Mouse (Mus musculus) CD4-positive, CD25-positive, alpha-beta regulatory T cell, adult 4 months (primary cell): Measurements from ENCODE around the gene Ube2g2. TPM values are rescaled to one million over a fixed set of nuclear protein-coding genes. Genes with fewer than 3 reads are reported as not detected.
"Not testable (repeated sequence)": the region's sequence is repeated elsewhere in the genome, so short reads cannot be mapped to it uniquely, and the experiment has no call there.

Experiments used
- ATAC-seq: one replicate; pipeline ENCODE4 v1.8.0; 2017
- polyA plus RNA-seq, 2 experiments: library from polyadenylated mRNA; unstranded; fragments of 100-300 nt; shearing (Covaris generic); gene quantifications; one replicate each; pipeline ENCODE4 v1.2.1; 2017

Gene Ube2g2
- polyA plus RNA-seq, 2 experiments from 2014 or later: 42.0 to 65.6 TPM

DNA sequence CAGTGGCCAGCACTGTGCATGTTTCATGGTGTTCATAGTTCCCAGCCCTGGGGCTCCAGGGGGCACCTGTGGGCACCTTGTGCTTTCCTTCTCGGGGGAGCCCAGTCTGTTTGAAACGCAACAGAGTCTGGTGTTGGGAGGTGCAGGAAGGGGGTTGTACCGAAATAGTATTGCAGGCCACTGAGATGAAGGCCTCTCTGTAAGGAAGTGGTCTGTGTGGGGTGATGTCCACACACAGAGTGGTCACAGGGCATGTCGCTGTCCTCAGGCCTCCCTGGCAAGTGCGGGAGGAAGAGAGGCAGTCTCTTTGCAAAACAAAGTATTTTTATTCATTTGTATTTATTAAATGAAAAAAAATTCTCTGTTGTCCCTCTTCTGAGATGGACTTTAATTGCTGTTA is 23.5 kb downstream of the Ube2g2 start:
- no peak for ATAC-seq

DNA sequence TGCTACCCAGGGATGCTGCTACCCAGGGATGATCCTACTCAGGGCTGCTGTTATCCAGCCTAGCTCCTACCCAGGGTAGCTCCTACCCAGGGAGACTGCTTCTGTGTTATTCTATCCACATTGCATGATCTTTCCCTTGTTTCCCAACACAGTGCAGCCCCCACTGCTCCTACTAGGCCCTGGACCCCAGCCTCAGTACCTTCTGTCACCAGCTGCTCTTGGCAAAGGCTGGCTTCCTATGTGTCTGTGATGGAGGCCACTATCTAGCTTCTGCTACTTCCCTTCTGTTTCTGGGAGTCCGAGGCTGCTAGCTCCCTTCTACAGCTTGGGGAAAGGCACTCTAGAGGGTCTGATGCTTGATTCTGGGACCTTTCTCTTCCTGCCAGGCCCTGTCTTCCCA is 25.4 kb downstream of the Ube2g2 start:
- ATAC-seq: no peak

- no peak for ATAC-seq
Measured at GRCm38 (mm10) chr10:77647901-77648300, 25.8 kb downstream of the Ube2g2 start.

DNA sequence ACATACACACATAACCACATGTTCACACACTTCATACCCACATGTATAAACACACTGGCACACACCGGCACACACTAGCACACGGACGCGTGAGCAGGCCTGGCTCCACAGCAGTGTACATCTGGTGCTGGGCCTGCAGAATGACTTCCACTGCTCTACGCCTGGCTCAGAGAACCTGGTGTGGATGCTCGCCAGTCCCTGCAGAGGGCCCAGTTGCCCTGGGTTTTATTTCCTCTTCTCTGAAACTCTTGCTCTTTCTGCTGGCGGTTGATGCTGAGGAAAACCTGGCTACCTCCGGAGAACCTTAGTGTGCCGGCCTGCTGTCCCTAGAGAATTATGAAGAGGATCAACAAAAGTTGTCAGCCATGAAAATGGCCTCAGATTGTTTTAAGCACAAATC is 30.0 kb downstream of the Ube2g2 start:
- no peak for ATAC-seq

DNA sequence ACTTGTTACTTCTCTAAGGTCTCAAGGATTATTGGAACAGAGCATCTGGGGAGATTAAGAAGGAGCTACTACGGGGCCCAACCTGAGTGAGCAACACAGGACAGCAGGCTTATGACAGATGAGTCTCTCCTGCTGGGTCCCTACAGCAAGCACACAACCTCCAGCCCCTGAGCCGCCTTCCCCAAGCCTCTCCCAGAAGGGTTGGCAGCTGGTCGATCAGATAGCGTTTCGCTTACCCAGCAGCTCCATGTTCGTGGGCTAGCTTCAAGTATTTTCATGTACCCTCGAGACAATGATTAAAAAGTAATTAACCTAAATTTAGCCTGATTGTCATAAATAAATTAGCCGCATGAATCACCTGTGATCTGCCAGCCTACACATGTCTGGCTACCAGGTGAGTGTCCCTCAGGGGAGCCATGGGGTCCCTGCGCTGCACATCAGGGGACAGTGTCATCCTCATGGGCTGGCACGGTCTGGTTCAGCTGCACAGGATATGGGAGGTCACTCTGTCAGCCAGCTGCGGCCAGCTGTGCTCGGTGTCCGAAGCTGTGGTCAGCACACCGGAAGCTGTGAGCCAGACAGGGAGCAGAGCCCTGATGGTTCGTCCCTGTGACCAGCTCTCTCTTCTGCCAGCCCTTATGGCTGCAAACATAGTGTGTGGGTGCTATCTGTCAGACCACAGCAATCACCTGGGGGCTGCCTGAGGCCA is 36.4 kb downstream of the Ube2g2 start:
- ATAC-seq: no peak

DNA sequence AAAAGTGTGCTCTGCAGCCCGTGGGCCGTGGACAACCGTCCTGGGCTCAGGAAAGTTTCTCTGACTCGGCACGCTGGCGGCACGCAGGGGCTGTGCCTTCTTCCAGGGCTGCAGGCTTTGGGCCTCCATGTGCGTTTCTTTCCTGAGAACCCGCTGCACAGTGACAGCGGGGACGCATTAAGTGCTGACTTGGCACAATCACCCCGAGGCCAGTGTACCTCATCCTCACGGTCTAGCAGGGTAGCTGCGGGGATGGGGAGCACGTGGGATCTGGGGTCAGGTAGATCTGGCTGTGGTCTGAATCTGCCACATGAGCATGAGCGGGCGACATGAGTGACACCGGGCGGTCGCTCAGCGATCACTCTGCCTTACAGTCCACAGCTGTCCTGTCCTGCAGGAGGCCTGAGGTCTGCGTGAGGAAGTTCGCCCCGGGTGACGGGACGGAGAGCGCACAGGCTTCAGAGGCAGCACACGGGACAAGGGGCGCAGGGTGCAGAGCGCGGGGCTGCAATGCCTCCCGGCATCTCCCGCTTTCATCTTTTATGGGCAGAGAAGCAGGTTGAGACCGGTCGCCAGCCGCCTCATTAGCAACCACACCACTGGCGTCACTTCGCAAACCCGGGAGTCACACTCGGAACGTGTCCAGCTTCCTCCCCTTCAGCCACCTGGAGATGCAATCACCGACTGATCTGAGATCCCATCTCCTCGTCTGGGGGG is 42.0 kb downstream of the Ube2g2 start:
- no peak for ATAC-seq

GRCm38 (mm10) chr10:77666342-77666741 is 44.3 kb downstream of the Ube2g2 start:
- ATAC-seq: no peak

DNA sequence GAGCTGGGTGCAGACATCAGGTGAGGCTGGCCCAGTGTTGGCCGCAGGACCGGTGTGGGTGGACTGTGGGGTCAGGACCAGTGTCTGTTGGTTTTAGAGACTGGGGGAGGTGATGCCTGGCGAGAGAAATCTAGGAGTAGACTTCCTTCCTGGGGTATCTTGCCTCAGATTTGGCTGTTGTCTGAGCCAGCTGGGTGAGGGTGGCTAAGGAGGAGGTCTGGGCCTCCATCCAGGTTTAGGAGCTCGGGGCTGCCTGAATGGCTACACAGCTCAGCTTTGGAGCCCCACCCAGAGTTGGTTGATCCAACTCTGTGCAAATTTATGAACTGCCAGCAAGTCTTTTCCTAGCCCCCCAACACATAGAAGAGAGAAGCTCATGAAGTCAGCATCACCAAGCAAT is 45.3 kb downstream of the Ube2g2 start:
- ATAC-seq: no peak

GRCm38 (mm10) chr10:77670710-77671109 is 48.6 kb downstream of the Ube2g2 start:
- no peak for ATAC-seq

DNA sequence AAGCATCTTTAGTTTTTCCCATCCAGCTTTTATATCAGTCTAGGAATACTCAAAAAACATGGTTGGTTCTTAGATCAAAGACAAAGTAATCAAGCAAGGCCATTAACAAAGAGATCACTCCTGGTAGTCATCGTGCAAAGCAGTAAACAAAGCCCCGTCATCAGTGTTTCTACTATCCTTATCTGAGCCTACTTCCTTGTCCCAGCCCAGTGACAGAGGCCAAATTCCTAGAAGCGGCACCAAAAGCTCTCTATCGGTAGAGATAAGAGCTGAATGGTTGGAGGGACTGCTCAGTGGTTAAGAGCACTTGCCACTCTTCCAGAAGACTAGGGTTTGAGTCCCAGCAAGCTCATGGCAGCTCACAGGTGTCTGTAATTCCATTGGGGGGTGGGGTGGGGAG is 49.4 kb downstream of the Ube2g2 start:
- no peak for ATAC-seq

DNA sequence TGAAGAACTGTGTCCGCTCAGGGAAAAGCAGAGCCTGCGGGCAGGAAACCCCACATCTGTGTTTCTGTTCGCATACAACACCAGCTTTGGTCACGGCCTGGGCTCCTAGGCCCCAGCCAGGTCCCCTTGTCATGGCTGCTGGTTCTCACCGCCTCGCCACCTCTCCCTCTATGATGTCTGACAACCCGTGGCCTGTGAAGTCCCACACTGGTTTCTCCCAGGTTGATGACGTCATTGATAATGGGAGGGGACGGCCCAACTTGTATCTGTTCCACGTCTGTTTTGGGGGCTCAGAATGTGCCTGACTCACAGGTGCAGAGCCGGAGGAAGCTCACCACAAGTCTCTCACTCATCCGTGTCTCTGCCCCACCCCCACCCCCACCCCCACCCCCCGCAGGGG is 51.7 kb downstream of the Ube2g2 start:
- ATAC-seq: no peak

GRCm38 (mm10) chr10:77677562-77677961 is 55.5 kb downstream of the Ube2g2 start:
- peak; percentile 57 for ATAC-seq

DNA sequence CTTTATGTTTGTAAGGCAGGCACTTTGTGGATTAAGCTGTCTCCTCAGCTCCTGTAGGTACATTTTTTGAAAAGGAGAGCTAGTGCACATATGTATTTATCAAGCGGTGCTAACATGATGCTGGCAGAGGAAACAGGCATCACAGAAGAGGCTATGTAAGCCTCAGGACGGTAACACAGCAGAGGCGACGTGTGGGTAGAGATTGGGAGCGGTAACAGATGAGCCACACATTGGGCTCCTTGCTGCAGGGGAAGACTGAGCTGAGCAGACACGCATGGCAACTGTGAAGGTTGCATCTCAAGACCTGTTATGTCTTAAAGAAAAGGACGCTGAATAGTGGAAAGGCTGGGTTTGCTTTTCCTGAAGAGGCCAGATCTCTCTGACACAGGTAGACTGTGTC is 60.9 kb downstream of the Ube2g2 start:
- ATAC-seq: no peak

DNA sequence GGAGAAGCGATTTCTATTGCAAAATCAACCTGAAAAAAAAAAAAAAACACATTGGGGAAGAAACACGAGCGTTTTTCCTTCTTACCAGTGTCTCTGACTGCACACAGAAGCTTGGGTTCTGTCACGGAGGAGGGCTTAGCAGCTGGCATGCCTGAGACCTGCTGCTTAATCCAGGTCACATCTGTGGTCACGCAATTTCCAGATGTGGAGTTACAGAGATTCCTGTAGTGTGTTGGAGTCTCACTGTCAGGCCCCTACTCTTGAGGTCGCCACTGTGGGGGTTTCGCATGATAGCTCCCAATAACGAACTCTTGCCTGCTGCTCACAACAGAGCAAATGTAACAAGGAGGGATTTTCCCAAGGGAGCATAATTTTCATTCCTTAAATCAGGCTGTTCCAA is 62.1 kb downstream of the Ube2g2 start:
- ATAC-seq: no peak

- no peak for ATAC-seq
Measured at GRCm38 (mm10) chr10:77685895-77686664, 64.0 kb downstream of the Ube2g2 start, which contains the start of gene Tspear. TSS of gene Tspear (plus strand) at chr10:77686569.

- ATAC-seq: no peak
Measured at GRCm38 (mm10) chr10:77687021-77687420, 64.9 kb downstream of the Ube2g2 start.

DNA sequence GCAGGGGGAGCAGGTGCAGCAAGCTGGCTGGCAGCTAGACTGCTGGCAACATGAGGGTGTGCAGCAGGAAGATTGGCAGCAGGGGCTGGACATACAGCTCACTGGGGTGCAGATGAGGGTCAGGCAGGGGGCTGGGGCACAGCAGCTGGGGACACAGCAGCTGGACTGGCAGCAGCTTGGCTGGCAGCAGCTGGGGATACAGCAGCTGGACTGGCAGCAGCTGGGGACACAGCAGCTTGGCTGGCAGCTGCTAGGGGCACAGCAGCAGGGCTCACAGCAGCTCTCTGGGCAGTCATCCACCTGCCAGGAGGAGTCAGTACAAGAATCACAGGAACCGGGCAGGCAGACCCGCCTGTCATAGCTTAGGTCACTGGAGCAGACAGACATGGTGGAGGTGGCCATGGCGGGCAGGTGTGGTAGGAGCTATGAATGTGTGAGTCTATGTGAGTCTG is 68.3 kb downstream of the Ube2g2 start, which contains the start of gene Gm19402:
Gene Gm19402 (minus strand): TSS at position 402 of the 452 bp plus-strand sequence.
- ATAC-seq: not testable (repeated sequence)

Other genes with a start within 250 kb of the Ube2g2 start
- gene Adarb1, start 204.0 kb upstream of the Ube2g2 start, polyA plus RNA-seq: 1 to 10 TPM in 1 of 2 experiments, under 1 TPM in 1; 0.74 to 1.2 TPM
- gene Fam207a, start 106.5 kb upstream of the Ube2g2 start, polyA plus RNA-seq: 10 to 100 TPM; 11.8 to 14.3 TPM
- 100 to 1,000 TPM; 449 to 774 TPM for gene Itgb2, start 92.0 kb upstream of the Ube2g2 start, polyA plus RNA-seq
- gene Pttg1ip, start 40.6 kb upstream of the Ube2g2 start, polyA plus RNA-seq: 100 to 1,000 TPM; 107 to 179 TPM
- gene Sumo3, start 16.2 kb upstream of the Ube2g2 start, polyA plus RNA-seq: 100 to 1,000 TPM in 1 of 2 experiments, 10 to 100 TPM in 1; 96.6 to 109 TPM
- gene Gm49325, start 16.1 kb upstream of the Ube2g2 start, polyA plus RNA-seq: 1 to 10 TPM in 1 of 2 experiments, not detected in 1; 3.0 TPM
- gene Tspear, start 64.3 kb downstream of the Ube2g2 start, polyA plus RNA-seq: 1 to 10 TPM in 1 of 2 experiments, under 1 TPM in 1; 0.31 to 1.4 TPM
- not detected for gene Gm19402, start 68.5 kb downstream of the Ube2g2 start, polyA plus RNA-seq
- gene Gm9508, start 75.0 kb downstream of the Ube2g2 start, polyA plus RNA-seq: not detected
- not detected for gene Gm10272, start 84.4 kb downstream of the Ube2g2 start, polyA plus RNA-seq
- not detected for gene Gm10024, start 89.2 kb downstream of the Ube2g2 start, polyA plus RNA-seq
- not detected for gene Gm10142, start 93.5 kb downstream of the Ube2g2 start, polyA plus RNA-seq
- not detected for gene Krtap12-1, start 98.3 kb downstream of the Ube2g2 start, polyA plus RNA-seq
- gene Gm10100, start 104.2 kb downstream of the Ube2g2 start, polyA plus RNA-seq: not detected
- gene Gm18596, start 120.4 kb downstream of the Ube2g2 start, polyA plus RNA-seq: not detected
- not detected for gene Gm9736, start 129.1 kb downstream of the Ube2g2 start, polyA plus RNA-seq
- not detected for gene Gm3233, start 137.4 kb downstream of the Ube2g2 start, polyA plus RNA-seq
- not detected for gene Gm3238, start 149.1 kb downstream of the Ube2g2 start, polyA plus RNA-seq
- not detected for gene Gm7138, start 154.7 kb downstream of the Ube2g2 start, polyA plus RNA-seq
- not detected for gene Gm3250, start 160.3 kb downstream of the Ube2g2 start, polyA plus RNA-seq
- not detected for gene Gm7137, start 165.9 kb downstream of the Ube2g2 start, polyA plus RNA-seq
- not detected for gene Gm9639, start 172.8 kb downstream of the Ube2g2 start, polyA plus RNA-seq
- gene Gm19668, start 176.9 kb downstream of the Ube2g2 start, polyA plus RNA-seq: not detected
- not detected for gene Gm9507, start 189.6 kb downstream of the Ube2g2 start, polyA plus RNA-seq
- gene Gm2696, start 192.4 kb downstream of the Ube2g2 start, polyA plus RNA-seq: not detected
- gene Krtap10-4, start 204.8 kb downstream of the Ube2g2 start, polyA plus RNA-seq: not detected
- gene Krtap10-10, start 213.7 kb downstream of the Ube2g2 start, polyA plus RNA-seq: not detected
- gene Gm36176, start 224.5 kb downstream of the Ube2g2 start, polyA plus RNA-seq: not detected
- gene Gm10318, start 230.6 kb downstream of the Ube2g2 start, polyA plus RNA-seq: not detected
- gene Gm3285, start 239.7 kb downstream of the Ube2g2 start, polyA plus RNA-seq: not detected